Mouse (Mus musculus) lung, adult 2 months (tissue): ENCODE measurements around the gene Kifc3.

Experiments used
- CTCF ChIP-seq: fragments of 200-500 bp; IDR thresholded peaks from 2 replicates; pipeline ENCODE4 v1.5.1; 2011; ENCODE audit warnings: mild to moderate bottlenecking, low read length, control low read depth; ENCODE audit not compliant: insufficient read depth
- POLR2A ChIP-seq: fragments of 200-500 bp; IDR thresholded peaks from 2 replicates; pipeline ENCODE4 v1.6.1; 2011; ENCODE audit warnings: low read depth, mild to moderate bottlenecking, control low read depth, low read length, borderline replicate concordance; ENCODE audit errors: extremely low read depth

DNA sequence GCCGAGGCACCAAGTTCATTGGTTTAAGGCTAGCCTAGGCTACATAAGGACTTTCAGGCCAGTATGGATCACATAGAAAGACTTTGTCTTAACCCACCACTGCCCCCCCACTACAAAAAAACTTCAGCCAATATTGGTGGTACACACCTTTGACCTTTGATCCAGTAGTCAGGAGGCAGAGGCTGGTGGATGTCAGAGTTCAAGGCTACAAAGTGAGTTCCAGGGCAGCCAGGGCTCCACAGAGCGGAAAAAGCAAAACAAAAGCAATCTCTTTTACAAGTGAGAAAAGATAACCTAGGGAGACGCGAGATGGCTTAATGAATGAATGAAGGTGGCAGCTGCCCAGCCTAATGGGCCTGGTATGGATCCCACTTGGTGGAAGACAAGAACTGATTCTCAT is 48.6 kb downstream of the Kifc3 start:
- TF ChIP-seq POLR2A = no peak
- no peak for TF ChIP-seq CTCF
